Mouse (Mus musculus) heart, postnatal 4 days (tissue): ENCODE data around the gene Tex26. TPM values are rescaled to one million over a fixed set of nuclear protein-coding genes. Genes with fewer than 3 reads are reported as not detected.

ENCODE experiments used
- DNase-seq: peaks from one replicate; pipeline ENCODE4 v3.0.0; 2021
- total RNA-seq, 2 experiments: library from RNA; stranded (reverse); gene quantifications; 2 replicates each; pipeline ENCODE4 v1.2.3; 2021

Tex26 gene
- total RNA-seq, 2 experiments from 2014 or later: 0.60 TPM; not detected in 1

GRCm38 (mm10) chr5:149434141-149434690 lies 5.2 kb upstream of the Tex26 start:
- no peak for DNase-seq

- no peak for DNase-seq
These were observed 2.9 kb upstream of the Tex26 start for GRCm38 (mm10) chr5:149436541-149436940.

GRCm38 (mm10) chr5:149437150-149437549 lies 2.3 kb upstream of the Tex26 start:
- DNase-seq: no peak

GRCm38 (mm10) chr5:149440180-149440573 lies 717 bp downstream of the Tex26 start:
- DNase-seq: peak; percentile 73

GRCm38 (mm10) chr5:149441646-149442276 lies 2.3 kb downstream of the Tex26 start:
- DNase-seq: no peak

GRCm38 (mm10) chr5:149442277-149442660 lies 2.8 kb downstream of the Tex26 start:
- peak; percentile 23 for DNase-seq

GRCm38 (mm10) chr5:149444451-149444850 lies 5.0 kb downstream of the Tex26 start:
- no peak for DNase-seq

- DNase-seq: no peak
These were observed 7.0 kb downstream of the Tex26 start for GRCm38 (mm10) chr5:149446495-149446894.

- no peak for DNase-seq
These were observed 8.3 kb downstream of the Tex26 start for GRCm38 (mm10) chr5:149447733-149448132.

- DNase-seq: no peak
These were observed 9.9 kb downstream of the Tex26 start for GRCm38 (mm10) chr5:149449406-149449805.

GRCm38 (mm10) chr5:149451209-149451681 lies 11.8 kb downstream of the Tex26 start:
- DNase-seq: no peak

GRCm38 (mm10) chr5:149454281-149454680 lies 14.8 kb downstream of the Tex26 start:
- peak; percentile 79 for DNase-seq

GRCm38 (mm10) chr5:149456544-149456943 lies 17.1 kb downstream of the Tex26 start:
- no peak for DNase-seq

GRCm38 (mm10) chr5:149462071-149462470 lies 22.6 kb downstream of the Tex26 start:
- no peak for DNase-seq

GRCm38 (mm10) chr5:149465305-149465704 lies 25.8 kb downstream of the Tex26 start:
- DNase-seq: peak; percentile 51

GRCm38 (mm10) chr5:149474142-149474541 lies 34.7 kb downstream of the Tex26 start:
- no peak for DNase-seq

- no peak for DNase-seq
These were observed 35.4 kb downstream of the Tex26 start for GRCm38 (mm10) chr5:149474701-149475468.

- DNase-seq: no peak
These were observed 42.5 kb downstream of the Tex26 start for GRCm38 (mm10) chr5:149481920-149482319.

GRCm38 (mm10) chr5:149483321-149484052 lies 44.0 kb downstream of the Tex26 start:
- no peak for DNase-seq

- no peak for DNase-seq
These were observed 44.8 kb downstream of the Tex26 start for GRCm38 (mm10) chr5:149484270-149484669.

GRCm38 (mm10) chr5:149485447-149485846 lies 46.0 kb downstream of the Tex26 start:
- DNase-seq: no peak

GRCm38 (mm10) chr5:149488360-149489021 lies 49.0 kb downstream of the Tex26 start:
- peak; percentile 23 for DNase-seq
